Mouse (Mus musculus): ENCODE measurements around the gene Orc5. TPM values are rescaled to one million over a fixed set of nuclear protein-coding genes. Genes with fewer than 3 reads are reported as not detected.
"Not testable (repeated sequence)": the region's sequence is repeated elsewhere in the genome, so short reads cannot be mapped to it uniquely, and the experiment has no call there.

Gene Orc5
- total RNA-seq, 2 experiments from 2014 or later, result 27.6 to 29.4 TPM

DNA sequence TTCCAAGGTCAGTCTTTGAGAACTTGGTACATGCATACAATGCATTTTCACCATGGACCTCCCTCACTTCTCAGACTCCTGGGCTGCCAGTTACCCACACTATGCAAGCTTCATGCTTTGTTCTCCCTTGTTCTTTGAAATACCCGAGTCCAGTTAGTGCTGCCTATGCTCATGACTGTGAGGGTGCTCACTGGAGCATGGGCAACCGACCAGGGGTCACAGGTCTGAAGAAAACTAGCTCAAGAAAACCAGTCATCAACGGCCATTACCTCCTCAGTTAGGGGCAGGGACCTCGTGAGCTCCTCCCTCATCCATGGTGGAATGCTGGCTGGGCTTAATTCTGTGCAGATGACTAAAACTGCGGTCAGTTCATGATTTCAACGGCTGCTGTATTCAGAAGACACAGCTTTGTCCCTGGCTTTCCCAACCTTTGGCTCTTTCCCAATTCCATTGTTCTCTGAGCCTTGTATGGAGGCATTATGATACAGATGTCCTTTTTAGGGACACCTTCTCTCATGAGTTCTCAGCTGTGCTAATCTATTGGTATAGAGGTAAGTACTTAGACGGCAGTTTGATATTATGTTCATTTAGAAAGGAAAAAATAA is 11.1 kb downstream of the Orc5 start:
- no peak for ATAC-seq (replicated peaks; ENCODE audit: poor library complexity, severe bottlenecking)

GRCm38 (mm10) chr5:22536695-22537094 is 13.5 kb downstream of the Orc5 start:
- no peak for ATAC-seq (replicated peaks; ENCODE audit: poor library complexity, severe bottlenecking)

- no peak for ATAC-seq (replicated peaks; ENCODE audit: poor library complexity, severe bottlenecking)
Measured at GRCm38 (mm10) chr5:22532571-22532970, 17.7 kb downstream of the Orc5 start.

DNA sequence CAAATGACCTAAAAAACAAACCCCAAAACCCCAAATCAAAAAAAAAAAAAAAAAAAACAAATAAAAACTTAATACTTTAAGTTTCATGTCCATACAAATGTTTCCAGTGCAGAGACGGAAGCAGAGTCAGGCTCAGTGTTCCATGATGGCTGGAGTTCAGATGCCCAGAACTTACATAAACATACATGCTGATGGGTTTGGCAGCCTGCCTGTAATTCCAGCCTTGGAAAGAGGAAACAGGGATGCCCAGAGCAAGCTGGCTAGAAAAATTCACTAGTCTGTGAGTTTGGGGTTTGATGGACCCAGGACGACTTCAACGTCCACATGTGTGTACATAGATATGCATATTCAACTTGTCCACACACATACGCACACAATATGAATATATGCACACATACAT is 27.6 kb downstream of the Orc5 start:
- no peak for ATAC-seq (replicated peaks; ENCODE audit: poor library complexity, severe bottlenecking)

- peak; percentile 53; the same call in 1 of the 2 replicates for ATAC-seq (replicated peaks; ENCODE audit: poor library complexity, severe bottlenecking)
Measured at GRCm38 (mm10) chr5:22519708-22520107, 30.5 kb downstream of the Orc5 start.

- not testable (repeated sequence) for ATAC-seq (replicated peaks; ENCODE audit: poor library complexity, severe bottlenecking)
Measured at GRCm38 (mm10) chr5:22515745-22516144, 34.5 kb downstream of the Orc5 start.

GRCm38 (mm10) chr5:22514231-22514630 is 36.0 kb downstream of the Orc5 start:
- peak; percentile 25 for ATAC-seq (replicated peaks; ENCODE audit: poor library complexity, severe bottlenecking)

DNA sequence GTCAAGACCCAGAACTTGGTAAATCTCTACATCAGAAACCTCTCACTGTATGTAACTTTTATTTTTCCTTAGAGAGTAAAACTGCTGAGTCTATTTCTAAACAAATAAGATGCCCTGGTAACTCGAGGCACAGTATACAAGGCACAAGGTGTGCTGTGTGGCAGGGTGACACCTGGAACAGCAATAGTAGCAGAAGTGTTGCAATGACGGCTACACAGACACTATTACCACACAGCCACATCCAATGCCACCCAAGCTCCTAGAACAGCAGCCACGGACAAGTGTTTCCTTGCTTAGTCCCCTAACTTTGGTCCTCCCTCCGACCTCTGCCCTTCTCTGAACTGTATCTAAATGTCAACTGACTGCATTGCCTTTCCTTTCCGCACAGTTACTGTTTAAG is 37.6 kb downstream of the Orc5 start:
- ATAC-seq (replicated peaks; ENCODE audit: poor library complexity, severe bottlenecking), result peak; percentile 27

DNA sequence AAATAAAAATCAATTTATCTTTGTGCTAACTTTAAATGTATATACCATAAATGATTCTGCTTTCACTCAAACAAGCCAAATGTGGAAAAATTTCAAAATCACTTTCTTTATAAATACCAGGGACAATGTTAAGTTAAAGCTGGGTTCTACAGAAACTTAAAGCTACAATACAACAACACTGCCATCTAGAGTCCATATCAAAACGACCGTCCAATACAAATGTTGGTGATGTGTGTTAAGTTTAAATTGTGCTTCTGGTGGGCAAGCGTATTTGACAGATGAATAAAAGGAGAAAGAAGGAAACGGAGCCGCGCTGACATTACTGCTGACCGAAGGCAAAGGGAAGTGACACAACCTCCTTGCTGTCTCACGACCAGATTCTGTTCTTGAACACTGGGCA is 38.4 kb downstream of the Orc5 start:
- no peak for ATAC-seq (replicated peaks; ENCODE audit: poor library complexity, severe bottlenecking)

DNA sequence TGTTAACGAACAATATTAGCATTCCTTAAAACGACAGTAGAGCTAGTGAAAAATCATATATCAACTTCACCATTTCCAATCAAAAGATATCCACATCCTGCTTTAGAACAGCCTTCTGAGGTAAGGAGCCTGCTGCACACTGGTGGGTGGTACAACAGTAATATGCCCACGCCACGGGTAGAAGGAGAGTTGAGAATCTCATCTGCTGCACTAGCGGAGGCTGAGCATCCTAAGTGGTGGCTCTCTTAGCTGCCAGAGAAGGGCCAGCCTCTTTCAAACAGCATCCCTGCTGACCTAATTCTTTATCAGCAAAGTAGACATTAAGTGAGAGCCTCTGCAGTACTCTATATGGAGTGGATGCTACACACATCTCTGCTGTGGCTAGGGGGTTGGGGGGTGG is 41.7 kb downstream of the Orc5 start:
- ATAC-seq (replicated peaks; ENCODE audit: poor library complexity, severe bottlenecking), result no peak

DNA sequence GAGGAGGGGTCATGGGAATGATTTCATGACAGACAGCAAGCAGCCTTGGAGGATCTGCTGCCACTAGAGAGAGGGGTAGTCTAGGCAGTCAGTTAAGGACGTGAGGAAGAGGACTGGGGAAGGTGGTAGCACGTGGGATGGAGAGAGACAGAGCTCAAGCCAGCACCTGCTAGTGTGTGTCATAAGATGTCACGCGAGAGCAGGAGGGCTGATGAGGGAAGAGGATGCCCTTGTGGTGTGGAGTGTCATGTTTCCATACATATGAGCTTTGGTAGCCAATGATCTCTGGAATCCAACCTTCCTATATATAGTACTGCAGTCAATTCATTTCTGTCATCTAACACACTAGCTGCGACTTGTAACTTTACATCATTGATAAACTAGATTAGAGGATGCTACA is 50.8 kb downstream of the Orc5 start:
- no peak for ATAC-seq (replicated peaks; ENCODE audit: poor library complexity, severe bottlenecking)

GRCm38 (mm10) chr5:22491088-22491487 is 59.1 kb downstream of the Orc5 start:
- no peak for ATAC-seq (replicated peaks; ENCODE audit: poor library complexity, severe bottlenecking)

GRCm38 (mm10) chr5:22489091-22489490 is 61.1 kb downstream of the Orc5 start:
- no peak; the same call in 1 of the 2 replicates for ATAC-seq (replicated peaks; ENCODE audit: poor library complexity, severe bottlenecking)

- no peak for ATAC-seq (replicated peaks; ENCODE audit: poor library complexity, severe bottlenecking)
Measured at GRCm38 (mm10) chr5:22486601-22487206, 63.5 kb downstream of the Orc5 start.

- no peak; the same call in 1 of the 2 replicates for ATAC-seq (replicated peaks; ENCODE audit: poor library complexity, severe bottlenecking)
Measured at GRCm38 (mm10) chr5:22485764-22486163, 64.5 kb downstream of the Orc5 start.

DNA sequence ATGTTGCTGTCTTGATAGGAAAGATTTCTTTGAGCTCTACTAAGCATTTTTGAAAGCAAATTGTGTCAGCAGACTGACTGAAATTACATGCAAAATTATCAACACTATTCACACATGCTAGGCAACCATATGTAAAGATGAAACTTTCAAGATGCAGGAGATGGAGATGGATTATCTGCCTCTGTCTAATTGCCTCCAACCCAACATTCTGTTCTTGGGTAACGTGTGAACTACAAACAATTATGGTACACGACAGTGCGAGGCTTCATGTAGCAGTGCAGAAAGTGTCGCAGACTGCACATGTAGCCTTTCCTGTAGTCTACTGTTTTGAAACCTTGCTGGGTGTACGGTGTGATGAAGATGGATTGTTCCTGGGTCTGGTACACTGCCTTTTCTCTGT is 67.7 kb downstream of the Orc5 start:
- no peak for ATAC-seq (replicated peaks; ENCODE audit: poor library complexity, severe bottlenecking)

DNA sequence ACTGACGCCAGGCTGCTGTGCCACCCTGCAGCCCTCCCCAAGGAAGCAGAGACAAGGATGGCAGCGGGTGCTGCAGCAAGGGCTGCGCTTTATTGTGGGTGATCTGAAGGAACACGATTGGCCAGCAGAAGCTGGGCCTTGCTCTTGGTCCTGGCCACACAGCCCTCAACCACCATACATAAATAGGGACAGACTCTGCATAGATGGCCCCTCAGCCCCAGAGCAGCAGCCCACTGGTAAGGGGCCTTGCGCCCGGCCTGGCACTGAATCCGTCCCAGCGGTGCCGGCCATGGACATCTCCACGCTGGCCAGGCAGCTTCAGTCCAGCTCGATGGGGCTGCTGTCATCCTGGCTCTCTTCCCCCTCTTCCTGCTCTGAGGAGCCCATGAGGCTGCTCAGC is 77.8 kb downstream of the Orc5 start:
- ATAC-seq (replicated peaks; ENCODE audit: poor library complexity, severe bottlenecking), result not testable (repeated sequence)

GRCm38 (mm10) chr5:22471243-22471642 is 79.0 kb downstream of the Orc5 start:
- ATAC-seq (replicated peaks; ENCODE audit: poor library complexity, severe bottlenecking), result no peak

- no peak for ATAC-seq (replicated peaks; ENCODE audit: poor library complexity, severe bottlenecking)
Measured at GRCm38 (mm10) chr5:22452871-22453661, 97.2 kb downstream of the Orc5 start.

- no peak for ATAC-seq (replicated peaks; ENCODE audit: poor library complexity, severe bottlenecking)
Measured at GRCm38 (mm10) chr5:22452452-22452851, 97.8 kb downstream of the Orc5 start.

GRCm38 (mm10) chr5:22451764-22452163 is 98.5 kb downstream of the Orc5 start:
- no peak for ATAC-seq (replicated peaks; ENCODE audit: poor library complexity, severe bottlenecking)
